Mouse (Mus musculus): Measurements from ENCODE around the gene Gstm1.

Gstm1 gene

DNA sequence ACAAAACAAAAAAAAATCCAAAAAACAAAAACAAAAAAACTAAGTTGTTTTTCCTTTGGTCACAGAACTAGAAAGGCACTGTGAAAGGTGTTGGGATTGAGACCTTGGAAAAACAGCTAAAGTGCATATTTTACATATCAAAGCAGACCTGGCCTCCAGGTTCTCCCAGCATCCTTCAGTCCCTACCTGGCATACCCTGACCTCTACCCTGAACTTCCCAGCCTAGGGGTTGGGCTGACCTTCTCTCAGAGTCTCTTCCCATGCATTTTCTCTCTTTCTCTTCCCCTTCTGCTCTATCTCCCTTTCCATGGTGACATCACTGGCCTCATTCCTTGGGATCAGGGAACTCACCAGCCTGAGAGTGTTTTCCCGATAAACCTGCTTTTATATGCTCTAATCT is 52.2 kb downstream of the Gstm1 start:
- DNase-seq (ENCODE audit: low spot score in 2 of 2): no peak

DNA sequence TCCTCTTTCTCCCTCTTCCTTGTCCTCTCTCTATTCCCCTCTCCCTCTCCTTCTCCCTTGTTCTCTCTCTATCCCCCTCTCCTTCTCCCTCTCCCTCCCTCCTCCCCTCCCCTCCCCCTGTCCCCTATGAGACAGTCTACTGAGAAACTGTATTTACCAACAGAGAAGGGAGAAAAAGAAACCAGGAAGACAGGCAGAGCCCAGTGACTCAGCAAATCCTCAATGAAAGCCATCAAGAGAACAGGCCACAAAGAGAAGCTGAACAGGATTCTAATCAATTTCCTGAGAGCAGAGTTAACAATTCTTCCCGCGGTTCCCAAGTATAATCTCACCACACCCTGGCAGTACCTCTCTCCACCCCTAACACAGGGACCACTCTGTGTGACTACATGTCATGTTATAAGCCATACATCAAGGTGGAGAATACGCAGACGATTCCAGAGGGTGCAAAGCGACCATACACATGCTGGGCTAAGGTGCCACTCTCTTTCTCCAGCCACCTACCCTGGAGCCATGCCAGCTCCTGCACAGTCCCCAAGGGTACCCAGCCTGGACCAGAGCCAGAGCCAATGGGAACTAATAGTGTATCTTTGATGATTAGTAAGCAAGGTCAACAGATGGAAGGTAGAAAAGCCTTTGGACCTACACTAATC is 53.0 kb downstream of the Gstm1 start:
- DNase-seq (ENCODE audit: low spot score in 2 of 2): no peak

DNA sequence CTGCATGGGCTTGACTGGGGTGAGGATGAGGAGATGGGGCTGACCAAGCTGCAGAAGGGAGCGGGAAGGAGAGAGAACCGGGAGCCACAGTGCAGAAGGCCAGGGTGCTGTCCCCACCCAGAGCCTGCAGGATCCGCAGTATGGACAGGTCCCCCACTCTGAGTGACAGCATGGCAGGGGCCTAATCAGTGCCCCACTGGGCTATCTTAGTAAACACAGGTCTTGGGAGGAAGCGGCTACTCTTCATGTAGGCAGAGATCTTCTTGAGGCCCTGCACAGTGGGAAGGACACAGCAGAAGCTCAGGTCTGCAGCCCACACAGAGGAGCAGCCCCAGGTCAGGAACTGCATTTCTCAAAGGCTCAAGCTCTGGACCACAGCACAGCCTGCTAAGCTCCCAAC is 53.7 kb downstream of the Gstm1 start:
- DNase-seq (ENCODE audit: low spot score in 2 of 2): no peak
